Mouse (Mus musculus) cerebellum, adult 2 months (tissue): ENCODE results near the gene Traf4. TPM values are rescaled to one million over a fixed set of nuclear protein-coding genes. Genes with fewer than 3 reads are reported as not detected.

Source experiments
- DNase-seq, 2 experiments: peaks; one replicate each; pipeline ENCODE4 v3.0.0; 2021
- H3K27ac ChIP-seq: fragments of 200-500 bp; 2 replicates; pipeline ENCODE4 v1.5.1; 2012; ENCODE audit warnings: low read length, control low read depth, inconsistent platforms; ENCODE audit not compliant: insufficient read depth
- H3K27me3 ChIP-seq: fragments of 200-500 bp; 2 replicates; pipeline ENCODE4 v1.6.1; 2012; ENCODE audit warnings: inconsistent platforms, mild to moderate bottlenecking, low read length, moderate library complexity; ENCODE audit not compliant: control insufficient read depth, insufficient read depth
- H3K4me1 ChIP-seq: fragments of 200-500 bp; 2 replicates; pipeline ENCODE4 v1.6.1; 2011; ENCODE audit warnings: low read length; ENCODE audit not compliant: control insufficient read depth, insufficient read depth
- H3K4me3 ChIP-seq: fragments of 200-500 bp; replicated peaks from 2 replicates; pipeline ENCODE3; 2011; ENCODE audit warnings: mild to moderate bottlenecking, low read depth, low read length, control low read depth; ENCODE audit not compliant: insufficient read depth
- CTCF ChIP-seq: fragments of 200-500 bp; IDR thresholded peaks from 2 replicates; pipeline ENCODE4 v1.5.1; 2011; ENCODE audit warnings: low read depth, mild to moderate bottlenecking, control low read depth, low read length, moderate library complexity, borderline replicate concordance; ENCODE audit not compliant: insufficient read depth
- POLR2A ChIP-seq: fragments of 200-500 bp; IDR thresholded peaks from 2 replicates; pipeline ENCODE4 v1.6.1; 2011; ENCODE audit warnings: low read length, control low read depth, borderline replicate concordance; ENCODE audit not compliant: insufficient read depth
- WGBS: fragments of 180-500 bp; shearing (Covaris S2); methylation state at CpG from one replicate; pipeline ENCODE4 v1.1.7; 2018; 5-methylcytosine and 5-hydroxymethylcytosine counted together
- polyA plus RNA-seq: library from polyadenylated mRNA; depleted of rRNA; stranded (reverse); fragments of >200 nt; gene quantifications from 2 replicates; pipeline ENCODE4 v1.2.3, GENCODE M21; 2012

The Traf4 gene
- polyA plus RNA-seq, 1 experiment, result 21.6 TPM

GRCm38 (mm10) chr11:78179438-78179999 lies 14.1 kb upstream of the Traf4 start:
- no peaks in the 10 kb centered on the region for H3K27me3 ChIP-seq
- H3K27ac ChIP-seq, result no peak overlapping the region
- TF ChIP-seq POLR2A (no peak), CTCF (no peak)
- no peak overlapping the region for H3K4me3 ChIP-seq
- DNase-seq, result no peak
- 36% methylated on average over 8 of the region's 8 CpGs for WGBS
- peaks cover 5% of the 10 kb centered on the region for H3K4me1 ChIP-seq

DNA sequence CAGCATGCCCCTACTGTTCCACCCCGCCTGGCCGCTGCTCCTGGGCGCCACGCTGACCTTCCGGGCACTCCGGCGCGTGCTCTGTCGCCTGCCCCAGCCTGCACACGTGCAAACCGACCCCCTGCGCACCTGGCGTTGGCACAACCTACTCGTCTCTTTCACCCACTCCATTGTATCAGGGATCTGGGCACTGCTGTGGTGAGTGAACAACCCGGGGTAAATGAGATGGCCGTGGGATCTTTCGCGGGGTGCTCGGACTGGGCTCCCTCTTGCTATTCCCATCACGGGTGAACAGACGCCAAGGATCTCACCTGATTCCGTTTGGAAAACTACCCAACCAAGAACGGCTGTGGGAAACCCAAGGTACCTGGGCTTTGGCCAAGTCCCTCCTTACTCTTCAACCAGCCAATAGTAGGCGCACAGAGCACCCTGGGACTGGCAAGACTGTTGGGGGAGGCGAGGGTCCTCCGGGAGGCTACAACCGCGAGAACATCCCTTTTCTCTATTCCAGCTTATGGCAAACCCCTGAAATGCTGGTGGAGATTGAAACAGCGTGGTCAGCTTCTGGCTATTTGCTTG lies 13.6 kb upstream of the Traf4 start:
- Histone ChIP-seq H3K27me3 (no peaks in the 10 kb centered on the region), H3K4me3 (peak overlapping the region; percentile 45), H3K4me1 (peaks cover 5% of the 10 kb centered on the region), H3K27ac (no peak overlapping the region)
- peak; percentile 49 to 51 for DNase-seq
- TF ChIP-seq POLR2A, result no peak
- TF ChIP-seq CTCF, result no peak
- 15% methylated on average over 29 of the region's 29 CpGs for WGBS

DNA sequence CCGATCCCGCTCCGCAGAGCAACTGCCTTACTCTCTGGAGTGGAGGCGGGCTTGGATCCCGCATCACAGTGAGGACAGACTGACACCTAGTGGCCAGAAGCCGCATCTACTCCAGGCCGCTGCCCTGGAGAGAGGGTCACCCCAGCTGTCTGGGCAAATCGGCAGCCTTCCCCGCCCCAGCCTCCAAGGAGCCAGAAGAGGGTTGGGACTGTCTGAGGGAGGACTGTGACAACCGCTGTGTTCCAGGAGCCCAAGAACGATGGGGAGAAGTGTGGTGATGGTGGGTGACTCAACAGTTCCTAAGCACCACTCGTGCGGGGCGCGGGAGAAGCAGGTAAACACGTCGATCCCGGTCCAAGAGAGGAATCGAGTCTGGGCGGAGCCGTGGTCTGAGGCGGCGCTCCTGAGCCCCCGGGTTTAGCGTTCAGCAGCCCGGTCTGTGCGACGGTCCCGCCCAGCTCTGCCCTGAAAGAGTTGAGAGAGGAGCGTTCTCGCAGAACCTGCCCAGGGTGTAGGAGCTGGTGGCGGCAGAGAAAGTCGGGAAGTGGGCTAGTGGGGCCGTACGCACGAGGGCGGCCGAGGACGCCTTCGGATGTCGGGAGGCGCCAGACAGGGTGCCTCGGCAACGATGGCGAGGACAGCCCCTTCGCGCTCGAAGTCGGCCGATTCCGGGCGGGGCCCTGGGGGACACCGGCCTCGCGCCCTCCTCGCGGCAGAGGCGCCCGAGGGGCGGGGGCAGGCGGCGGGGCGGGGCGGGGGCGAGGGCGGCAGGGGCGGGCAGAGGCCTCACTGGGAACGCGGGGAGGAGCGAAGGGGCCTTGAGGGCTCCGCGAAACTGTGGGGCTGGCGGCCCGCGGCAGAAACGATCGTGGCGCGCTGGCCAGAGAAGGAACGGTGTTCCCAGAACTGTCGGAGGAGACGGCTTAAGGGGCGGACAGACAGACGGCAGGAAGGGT lies 12.8 kb upstream of the Traf4 start:
- 2% methylated on average over 78 of the region's 84 CpGs for WGBS
- TF ChIP-seq CTCF, result peak; percentile 95
- TF ChIP-seq POLR2A, result no peak
- H3K27me3 ChIP-seq, result no peaks in the 10 kb centered on the region
- no peak overlapping the region for H3K27ac ChIP-seq
- peak overlapping the region; percentile 49 for H3K4me3 ChIP-seq
- peaks cover 5% of the 10 kb centered on the region for H3K4me1 ChIP-seq
- DNase-seq, result peak; percentile 87 to 93

DNA sequence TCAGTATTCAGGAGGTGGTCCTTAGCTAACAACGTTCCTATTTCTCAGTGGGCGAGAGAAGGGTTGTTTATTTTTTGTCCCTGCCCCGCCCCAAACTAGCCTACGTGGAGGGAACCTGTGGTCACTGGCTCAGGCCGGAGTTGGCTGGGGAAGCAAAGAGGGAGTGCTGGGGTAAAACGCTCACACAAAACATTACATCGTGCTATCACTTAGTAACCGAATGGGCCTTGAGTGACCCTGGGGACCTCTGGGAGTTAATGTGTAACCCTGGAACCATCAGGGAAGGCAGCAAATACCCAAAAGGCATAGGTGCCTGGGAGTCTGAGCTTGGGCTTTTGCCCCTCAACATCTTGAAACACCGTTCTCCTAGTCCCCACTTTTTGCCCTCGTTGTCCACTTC lies 12.0 kb upstream of the Traf4 start:
- peak overlapping the region; percentile 49 for H3K4me3 ChIP-seq
- no peaks in the 10 kb centered on the region for H3K27me3 ChIP-seq
- TF ChIP-seq CTCF (no peak), POLR2A (no peak)
- 4% methylated on average over 10 of the region's 10 CpGs for WGBS
- no peak overlapping the region for H3K27ac ChIP-seq
- peaks cover 5% of the 10 kb centered on the region for H3K4me1 ChIP-seq
- DNase-seq, result no peak

GRCm38 (mm10) chr11:78176905-78177331 lies 11.5 kb upstream of the Traf4 start:
- peak overlapping the region; percentile 97 for H3K4me3 ChIP-seq
- H3K27ac ChIP-seq, result no peak overlapping the region
- peaks cover 5% of the 10 kb centered on the region for H3K4me1 ChIP-seq
- no peak for DNase-seq
- under 1% methylated on average over 23 of the region's 23 CpGs for WGBS
- H3K27me3 ChIP-seq, result no peaks in the 10 kb centered on the region
- TF ChIP-seq CTCF (no peak), POLR2A (no peak)

GRCm38 (mm10) chr11:78176402-78176862 lies 11.0 kb upstream of the Traf4 start, which contains the start of the genes Nek8 and Tlcd1:
Gene Nek8, minus strand, starts transcription at chr11:78176675.
Gene Tlcd1, plus strand, starts transcription at chr11:78176711.
- H3K27ac ChIP-seq, result no peak within 1 kb of the TSS
- TF ChIP-seq CTCF (no peak), POLR2A (no peak)
- no peaks in the 10 kb centered on the region for H3K27me3 ChIP-seq
- H3K4me1 ChIP-seq, result peaks cover 5% of the 10 kb centered on the region
- H3K4me3 ChIP-seq, result peak within 1 kb of the TSS; percentile 97
- WGBS, result under 1% methylated on average over 32 of the region's 32 CpGs
- DNase-seq, result peak; percentile 78 to 79

DNA sequence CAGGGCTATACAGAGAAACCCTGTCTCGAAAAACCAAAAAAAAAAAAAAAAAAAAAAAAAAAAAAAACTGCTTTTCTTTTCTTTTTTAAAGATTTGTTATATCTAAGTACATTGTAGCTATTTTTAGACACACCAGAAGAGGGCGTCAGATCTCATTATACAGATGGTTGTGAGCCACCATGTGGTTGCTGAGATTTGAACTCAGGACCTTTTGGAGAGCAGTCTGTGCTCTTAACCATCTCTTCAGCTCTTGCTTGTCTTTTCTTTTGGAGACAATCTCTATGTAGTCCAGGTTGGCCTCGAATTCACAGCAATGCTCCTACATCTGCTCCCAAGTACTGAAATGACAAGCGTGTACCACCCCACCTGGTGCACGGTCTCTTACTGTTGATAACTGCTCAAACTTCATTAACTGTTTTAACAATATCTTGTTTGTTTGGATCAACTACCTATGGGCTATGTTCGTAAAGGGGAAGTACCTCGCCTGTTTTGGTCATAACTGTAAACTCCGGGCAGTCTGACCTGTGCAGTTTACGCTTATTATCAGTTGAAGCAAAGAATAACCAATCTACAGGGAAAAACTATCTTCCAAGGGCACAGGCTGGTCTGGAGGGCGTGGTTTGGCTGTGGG lies 10.5 kb upstream of the Traf4 start:
- TF ChIP-seq POLR2A (no peak), CTCF (no peak)
- H3K27me3 ChIP-seq, result no peaks in the 10 kb centered on the region
- no peak for DNase-seq
- peaks cover 5% of the 10 kb centered on the region for H3K4me1 ChIP-seq
- WGBS, result under 1% methylated on average over 10 of the region's 10 CpGs
- H3K4me3 ChIP-seq, result peak overlapping the region; percentile 97
- no peak overlapping the region for H3K27ac ChIP-seq
